Mouse (Mus musculus) heart, embryonic 15.5 days (tissue): ENCODE data around the gene Abcg1. TPM values are rescaled to one million over a fixed set of nuclear protein-coding genes. Genes with fewer than 3 reads are reported as not detected.

Experiments used
- ATAC-seq: fragments of 200-750 bp; cut with Nextera tagmentation; replicated peaks from 2 replicates; pipeline ENCODE4 v1.8.0; 2017; ENCODE audit warnings: low read depth, moderate TSS enrichment; ENCODE audit not compliant: insufficient number of reproducible peaks, insufficient read depth, low FRiP score
- H3K27ac ChIP-seq: fragments of 300-500 bp; sonication (generic); 2 replicates; pipeline ENCODE4 v1.5.1; 2015; ENCODE audit warnings: mild to moderate bottlenecking, inconsistent platforms
- H3K27me3 ChIP-seq: fragments of 300-500 bp; sonication (generic); 2 replicates; pipeline ENCODE4 v1.6.1; 2015; ENCODE audit warnings: inconsistent platforms
- H3K36me3 ChIP-seq: fragments of 300-500 bp; sonication (generic); 2 replicates; pipeline ENCODE4 v1.6.1; 2015; ENCODE audit warnings: mild to moderate bottlenecking, inconsistent platforms
- H3K4me1 ChIP-seq: fragments of 300-500 bp; sonication (generic); replicated peaks from 2 replicates; pipeline ENCODE4 v1.6.1; 2015; ENCODE audit warnings: inconsistent platforms
- H3K4me2 ChIP-seq: fragments of 300-500 bp; sonication (generic); 2 replicates; pipeline ENCODE4 v1.6.1; 2015; ENCODE audit warnings: inconsistent platforms, mild to moderate bottlenecking, moderate library complexity
- H3K4me3 ChIP-seq: fragments of 300-500 bp; sonication (generic); 2 replicates; pipeline ENCODE4 v1.5.1; 2015; ENCODE audit warnings: mild to moderate bottlenecking, inconsistent platforms
- H3K9ac ChIP-seq: fragments of 300-500 bp; sonication (generic); 2 replicates; pipeline ENCODE4 v1.6.1; 2015; ENCODE audit warnings: mild to moderate bottlenecking, inconsistent platforms
- H3K9me3 ChIP-seq: fragments of 300-500 bp; sonication (generic); replicated peaks from 2 replicates; pipeline ENCODE4 v1.6.1; 2016; ENCODE audit warnings: inconsistent platforms
- WGBS: fragments of 180-500 bp; shearing (Covaris S2); methylation state at CpG from one replicate; pipeline ENCODE4 v1.1.7; 2015; ENCODE audit warnings: mixed read lengths; 5-methylcytosine and 5-hydroxymethylcytosine counted together
- polyA plus RNA-seq: library from polyadenylated mRNA; unstranded; fragments of >200 nt; fragmentation: Nextera tagmentation; extraction: Ambion mirVana; gene quantifications from 2 replicates; pipeline ENCODE4 v1.2.1, GENCODE M21; 2015

Abcg1 gene
- polyA plus RNA-seq, 1 experiment from 2014 or later: 10.4 TPM

DNA sequence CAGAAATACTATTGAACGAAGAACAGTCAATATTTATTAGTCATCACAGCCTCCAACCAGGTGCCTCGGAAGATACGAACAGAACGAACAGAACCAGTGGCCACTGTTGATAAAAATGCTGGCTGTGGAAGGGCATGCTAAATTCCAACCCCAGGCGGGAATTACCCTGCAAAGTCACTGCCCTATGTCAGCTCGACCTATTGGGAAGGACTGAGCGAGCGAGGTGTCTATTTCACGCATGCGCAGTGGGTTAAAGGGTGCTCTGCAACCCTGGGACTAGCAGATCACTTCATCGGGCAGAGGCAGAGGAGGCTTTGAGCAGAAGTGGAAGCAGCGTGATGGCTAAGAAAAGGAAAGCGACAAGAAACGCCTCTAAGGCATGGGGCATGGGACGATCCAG, 76.3 kb downstream of the Abcg1 start:
- Histone ChIP-seq H3K36me3 (no peaks in the 10 kb centered on the region), H3K9me3 (no peaks in the 10 kb centered on the region), H3K4me3 (no peak overlapping the region), H3K4me2 (no peak overlapping the region), H3K4me1 (no peaks in the 10 kb centered on the region), H3K27ac (no peak overlapping the region), H3K9ac (no peak overlapping the region), H3K27me3 (peaks cover 8% of the 10 kb centered on the region; the same call in 1 of the 2 replicates)
- no peak for ATAC-seq
- 73% methylated on average over 15 of the region's 15 CpGs for WGBS

- no peak overlapping the region for H3K4me3 ChIP-seq
- peaks cover 8% of the 10 kb centered on the region; the same call in 1 of the 2 replicates for H3K27me3 ChIP-seq
- no peak for ATAC-seq
- no peak overlapping the region for H3K4me2 ChIP-seq
- no peaks in the 10 kb centered on the region for H3K9me3 ChIP-seq
- 70% methylated on average over 6 of the region's 6 CpGs for WGBS
- no peak overlapping the region for H3K27ac ChIP-seq
- H3K4me1 ChIP-seq: no peaks in the 10 kb centered on the region
- H3K9ac ChIP-seq: no peak overlapping the region
- no peaks in the 10 kb centered on the region for H3K36me3 ChIP-seq
Measured at GRCm38 (mm10) chr17:31134913-31135312, 77.4 kb downstream of the Abcg1 start.

- H3K4me3 ChIP-seq: no peak overlapping the region
- H3K36me3 ChIP-seq: no peaks in the 10 kb centered on the region
- ATAC-seq: no peak
- no peaks in the 10 kb centered on the region for H3K4me1 ChIP-seq
- H3K9me3 ChIP-seq: no peaks in the 10 kb centered on the region
- no peak overlapping the region for H3K9ac ChIP-seq
- no peak overlapping the region for H3K4me2 ChIP-seq
- WGBS: 57% methylated on average over 3 of the region's 3 CpGs
- H3K27ac ChIP-seq: no peak overlapping the region
- peaks cover 3% of the 10 kb centered on the region; the same call in 1 of the 2 replicates for H3K27me3 ChIP-seq
Measured at GRCm38 (mm10) chr17:31136291-31136690, 78.8 kb downstream of the Abcg1 start.

GRCm38 (mm10) chr17:31136821-31137220, 79.3 kb downstream of the Abcg1 start:
- H3K4me3 ChIP-seq: no peak overlapping the region
- no peak overlapping the region for H3K4me2 ChIP-seq
- no peaks in the 10 kb centered on the region for H3K36me3 ChIP-seq
- H3K4me1 ChIP-seq: no peaks in the 10 kb centered on the region
- no peak overlapping the region for H3K27ac ChIP-seq
- H3K27me3 ChIP-seq: peaks cover 3% of the 10 kb centered on the region; the same call in 1 of the 2 replicates
- H3K9me3 ChIP-seq: no peaks in the 10 kb centered on the region
- H3K9ac ChIP-seq: no peak overlapping the region
- no peak for ATAC-seq
- 66% methylated on average over 1 of the region's 1 CpGs for WGBS

DNA sequence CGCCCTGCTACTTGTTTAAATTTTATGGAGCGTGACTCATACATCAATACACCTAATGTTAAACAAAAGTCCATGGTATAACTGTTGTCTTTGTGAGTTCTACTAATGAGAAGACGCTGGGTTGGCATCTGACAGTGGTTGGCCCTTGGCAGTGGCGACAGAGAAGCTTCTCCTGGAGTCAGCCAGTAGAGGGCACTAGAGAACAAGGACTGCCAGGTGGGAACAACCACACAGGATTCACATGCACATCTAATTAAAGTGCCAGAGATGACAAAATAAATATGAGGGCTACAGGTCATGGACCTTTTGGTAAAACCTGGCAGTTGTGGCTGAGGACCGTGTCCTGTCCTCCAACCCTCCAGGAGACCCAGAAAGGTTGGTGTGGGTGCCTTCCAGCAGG, 80.9 kb downstream of the Abcg1 start:
- Histone ChIP-seq H3K4me3 (no peak overlapping the region), H3K9ac (no peak overlapping the region), H3K4me2 (no peak overlapping the region), H3K4me1 (no peaks in the 10 kb centered on the region), H3K9me3 (no peaks in the 10 kb centered on the region), H3K36me3 (no peaks in the 10 kb centered on the region), H3K27ac (no peak overlapping the region), H3K27me3 (0 out of 2 replicates have a peak, but pooled peaks cover 3% of the 10 kb centered on the region)
- ATAC-seq: no peak
- 18% methylated on average over 5 of the region's 5 CpGs for WGBS

- ATAC-seq: no peak
- 86% methylated on average over 7 of the region's 7 CpGs for WGBS
Measured at GRCm38 (mm10) chr17:31142116-31142515, 84.6 kb downstream of the Abcg1 start.

DNA sequence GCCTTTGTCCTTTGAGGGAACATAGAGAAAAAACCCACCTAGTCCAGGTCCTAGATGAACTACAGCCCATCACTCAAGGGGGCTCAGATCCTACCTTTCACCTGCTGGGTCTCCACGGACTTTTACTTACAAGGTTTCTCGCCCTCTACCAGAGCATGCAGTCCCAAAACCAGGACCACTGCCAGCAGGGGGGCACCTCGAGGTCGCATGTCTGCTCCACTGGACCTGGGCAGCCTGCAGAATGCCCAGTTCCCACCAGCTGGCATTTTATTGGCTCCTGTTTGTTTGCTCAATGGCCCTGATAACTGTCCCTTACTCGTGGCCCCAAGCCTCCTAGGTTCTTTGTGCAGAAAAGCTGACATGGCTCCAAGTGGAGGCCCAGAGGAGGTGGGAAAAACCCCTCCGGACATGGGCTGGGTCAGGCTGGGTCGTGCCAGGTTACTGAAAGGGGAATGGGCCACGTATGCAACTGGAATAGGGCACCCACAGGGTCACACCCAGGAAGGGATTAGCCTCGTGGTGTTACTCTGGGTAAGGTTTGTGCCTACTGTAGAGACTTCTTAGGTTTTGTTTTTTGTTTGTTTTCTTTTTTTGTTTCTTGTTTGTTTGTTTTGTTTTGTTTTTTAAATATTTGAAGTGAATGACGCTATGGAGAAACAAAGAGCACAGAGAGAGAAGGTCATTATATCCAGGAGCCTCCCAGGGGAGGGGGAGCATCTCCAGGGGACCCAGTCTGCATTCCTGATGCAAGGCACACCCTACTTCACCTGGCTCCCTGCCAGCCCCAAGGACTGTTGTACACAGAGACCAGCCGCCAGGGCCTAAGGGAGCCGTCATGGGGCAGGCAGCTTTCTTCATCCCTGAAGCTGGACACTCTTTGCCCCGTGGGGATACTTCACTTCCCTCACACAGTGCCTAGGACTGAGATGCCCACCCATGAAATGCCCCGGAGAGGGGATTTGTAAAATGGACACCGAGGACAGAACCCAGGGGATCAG, 86.9 kb downstream of the Abcg1 start, which contains the start of gene Tff2:
Gene Tff2, minus strand, starts transcription at position 243 of the 998 bp plus-strand sequence.
- 62% methylated on average over 15 of the region's 15 CpGs for WGBS
- no peak for ATAC-seq

More at GRCm38 (mm10) chr17:31142116-31142515, 84.6 kb downstream of the Abcg1 start:
- Histone ChIP-seq H3K27me3 (no peaks in the 10 kb centered on the region), H3K4me3 (no peak overlapping the region), H3K4me1 (no peaks in the 10 kb centered on the region), H3K9ac (no peak overlapping the region), H3K9me3 (no peaks in the 10 kb centered on the region), H3K36me3 (no peaks in the 10 kb centered on the region), H3K4me2 (no peak overlapping the region), H3K27ac (no peak overlapping the region)

DNA sequence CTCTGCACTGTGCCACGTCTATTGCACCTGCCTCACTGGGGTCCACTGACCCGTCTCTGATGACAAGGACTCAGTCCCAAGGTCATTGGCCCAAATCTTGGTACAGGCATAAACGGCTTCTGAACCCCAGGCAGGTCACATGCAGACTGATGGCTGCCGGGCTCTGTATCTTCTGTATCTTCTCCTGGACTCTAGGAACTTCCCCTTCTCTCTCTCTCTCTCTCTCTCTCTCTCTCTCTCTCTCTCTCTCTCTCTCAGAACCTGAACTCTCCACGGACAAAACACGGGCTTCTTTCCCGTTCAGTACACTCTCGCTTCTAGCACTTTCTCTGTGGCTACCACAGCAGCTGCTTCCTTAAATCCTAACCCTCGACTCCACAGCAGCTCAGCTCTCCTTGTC, 88.5 kb downstream of the Abcg1 start:
- Histone ChIP-seq H3K27me3 (no peaks in the 10 kb centered on the region), H3K4me3 (no peak overlapping the region), H3K36me3 (no peaks in the 10 kb centered on the region), H3K4me1 (no peaks in the 10 kb centered on the region), H3K9ac (no peak overlapping the region), H3K9me3 (no peaks in the 10 kb centered on the region), H3K27ac (no peak overlapping the region), H3K4me2 (no peak overlapping the region)
- ATAC-seq: no peak
- WGBS: 71% methylated on average over 9 of the region's 9 CpGs

More for the DNA sequence above, 86.9 kb downstream of the Abcg1 start, which contains the start of gene Tff2:
- H3K4me2 ChIP-seq: no peak within 1 kb of the TSS
- H3K9ac ChIP-seq: no peak within 1 kb of the TSS
- no peaks in the 10 kb centered on the region for H3K27me3 ChIP-seq
- no peaks in the 10 kb centered on the region for H3K36me3 ChIP-seq
- no peaks in the 10 kb centered on the region for H3K4me1 ChIP-seq
- H3K4me3 ChIP-seq: no peak within 1 kb of the TSS
- H3K27ac ChIP-seq: no peak within 1 kb of the TSS
- H3K9me3 ChIP-seq: no peaks in the 10 kb centered on the region

DNA sequence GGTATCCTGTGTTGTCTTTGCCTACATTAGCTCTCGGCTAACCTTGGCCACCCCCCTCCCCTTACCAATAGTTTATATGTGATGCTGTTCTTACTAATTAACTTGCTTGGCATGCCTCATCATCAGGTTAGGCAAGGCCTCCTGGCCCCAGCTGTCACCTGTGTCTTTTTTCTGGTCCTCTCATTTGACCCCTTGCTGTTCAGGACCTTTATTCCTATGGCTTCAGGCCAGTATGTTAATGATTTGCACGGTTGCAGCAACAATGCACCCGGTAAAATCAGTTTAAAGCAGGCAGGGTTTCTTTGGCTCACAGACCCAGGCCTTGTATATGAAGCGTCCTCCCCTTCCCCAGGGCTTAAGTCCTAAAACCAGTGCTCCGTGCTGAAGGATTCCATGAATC, 95.0 kb downstream of the Abcg1 start:
- Histone ChIP-seq H3K27me3 (no peaks in the 10 kb centered on the region), H3K9me3 (no peaks in the 10 kb centered on the region), H3K4me3 (no peak overlapping the region), H3K9ac (no peak overlapping the region), H3K4me1 (no peaks in the 10 kb centered on the region), H3K36me3 (no peaks in the 10 kb centered on the region), H3K27ac (no peak overlapping the region), H3K4me2 (no peak overlapping the region)
- no peak for ATAC-seq
- 71% methylated on average over 5 of the region's 5 CpGs for whole genome bisulfite sequencing

GRCm38 (mm10) chr17:31152966-31153499, 95.6 kb downstream of the Abcg1 start:
- H3K4me3 ChIP-seq: no peak overlapping the region
- 62% methylated on average over 9 of the region's 9 CpGs for WGBS
- ATAC-seq: no peak
- no peaks in the 10 kb centered on the region for H3K36me3 ChIP-seq
- H3K27me3 ChIP-seq: no peaks in the 10 kb centered on the region
- H3K9me3 ChIP-seq: no peaks in the 10 kb centered on the region
- H3K9ac ChIP-seq: no peak overlapping the region
- no peaks in the 10 kb centered on the region for H3K4me1 ChIP-seq
- no peak overlapping the region for H3K27ac ChIP-seq
- no peak overlapping the region for H3K4me2 ChIP-seq

DNA sequence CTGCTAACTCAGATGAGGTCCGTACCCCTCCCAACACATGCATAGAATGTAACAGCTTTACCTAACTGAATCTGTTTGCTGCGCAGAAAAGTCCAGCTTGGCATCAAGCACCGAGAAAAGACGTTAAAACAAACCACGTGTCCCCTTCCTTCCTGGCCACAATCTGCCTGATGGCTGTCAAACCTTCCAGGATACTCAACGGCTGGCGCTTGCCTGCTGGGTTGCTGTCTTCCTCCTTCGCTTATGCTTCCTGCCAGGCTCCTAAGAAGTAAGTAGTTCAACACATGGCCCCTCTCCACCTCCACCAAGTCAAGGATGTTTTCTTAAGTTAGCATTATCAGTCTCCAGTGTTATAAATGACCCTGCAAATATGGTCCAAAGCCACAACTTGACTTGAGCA, 96.3 kb downstream of the Abcg1 start:
- H3K9me3 ChIP-seq: no peaks in the 10 kb centered on the region
- H3K9ac ChIP-seq: no peak overlapping the region
- 51% methylated on average over 8 of the region's 8 CpGs for WGBS
- no peak for ATAC-seq
- no peaks in the 10 kb centered on the region for H3K36me3 ChIP-seq
- no peaks in the 10 kb centered on the region for H3K27me3 ChIP-seq
- H3K4me3 ChIP-seq: no peak overlapping the region
- no peaks in the 10 kb centered on the region for H3K4me1 ChIP-seq
- no peak overlapping the region for H3K4me2 ChIP-seq
- H3K27ac ChIP-seq: no peak overlapping the region
